Mouse (Mus musculus) ES-E14 (cell line): ENCODE data around the gene Cfap126.

Experiments used
- CHD2 ChIP-seq: IDR thresholded peaks from 2 replicates; pipeline ENCODE4 v1.6.1; 2014; ENCODE audit warnings: mild to moderate bottlenecking, low read depth, low read length, inconsistent platforms
- HCFC1 ChIP-seq: IDR thresholded peaks from 2 replicates; pipeline ENCODE4 v1.6.1; 2012; ENCODE audit warnings: low read length, inconsistent platforms, borderline replicate concordance; ENCODE audit not compliant: insufficient read depth
- MAFK ChIP-seq: IDR thresholded peaks from 2 replicates; pipeline ENCODE4 v1.6.1; 2014; ENCODE audit warnings: mild to moderate bottlenecking, low read depth, low read length, inconsistent platforms; ENCODE audit not compliant: insufficient read depth
- ZC3H11A ChIP-seq: IDR thresholded peaks from 2 replicates; pipeline ENCODE4 v1.6.1; 2012; ENCODE audit warnings: low read depth, mild to moderate bottlenecking, inconsistent platforms, low read length, borderline replicate concordance
- ZNF384 ChIP-seq: IDR thresholded peaks from 2 replicates; pipeline ENCODE4 v1.6.1; 2012; ENCODE audit warnings: low read depth, low read length, inconsistent platforms

DNA sequence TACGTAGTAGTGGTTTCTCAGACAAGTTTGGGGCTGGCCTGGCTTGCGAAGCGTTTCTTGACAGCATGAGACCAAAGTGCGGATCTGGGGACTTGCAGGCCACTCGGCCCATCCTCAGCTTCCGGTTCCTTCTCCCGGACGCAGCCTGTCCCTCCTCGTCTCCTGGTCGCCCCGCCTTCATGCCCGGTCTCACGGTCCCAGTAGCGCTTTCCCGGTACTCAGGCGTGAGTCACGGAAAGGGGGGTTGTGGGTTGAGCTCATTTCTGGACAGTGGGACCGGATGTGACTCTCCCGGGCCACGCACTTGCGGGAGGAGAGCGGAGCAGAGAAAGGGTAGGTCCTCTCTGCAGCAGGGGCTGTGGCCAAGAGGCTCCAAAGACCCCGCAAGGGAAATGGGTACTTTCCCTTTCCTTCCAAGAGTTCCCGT is at the start of gene Cfap126:
- no peak for TF ChIP-seq HCFC1
- no peak for TF ChIP-seq CHD2
- TF ChIP-seq ZNF384, result no peak
- no peak for TF ChIP-seq MAFK
- no peak for TF ChIP-seq ZC3H11A
